Mouse (Mus musculus): Measurements from ENCODE around the gene Gm36864.

Gene Gm36864

DNA sequence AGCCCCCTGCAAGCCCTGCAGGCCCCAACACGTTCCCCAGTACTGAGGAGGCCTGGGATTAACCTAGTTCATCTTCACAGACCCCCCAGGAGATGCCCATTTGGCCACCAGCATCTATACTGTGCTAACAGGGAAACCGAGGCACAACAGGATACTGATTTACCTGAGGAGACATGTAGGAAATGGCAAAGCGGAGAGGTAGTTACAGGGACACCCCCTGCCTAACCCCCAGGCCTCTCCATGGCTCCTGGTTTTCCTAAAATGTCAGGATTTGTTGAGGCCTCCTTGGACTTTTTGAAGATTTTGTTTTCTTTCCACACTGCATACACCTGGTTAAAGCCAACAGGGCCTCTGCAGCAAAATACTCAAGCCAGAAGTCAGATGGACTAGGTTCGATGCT lies 21.3 kb downstream of the Gm36864 start, which contains the start of gene Acp4:
Gene Acp4 (minus strand): TSS at position 101 of the 400 bp plus-strand sequence.
- no peak for DNase-seq (ENCODE audit: low read depth, low spot score)

- DNase-seq (ENCODE audit: low read depth, low spot score) = no peak
Measured at GRCm38 (mm10) chr7:44260410-44260809, 24.4 kb downstream of the Gm36864 start.

DNA sequence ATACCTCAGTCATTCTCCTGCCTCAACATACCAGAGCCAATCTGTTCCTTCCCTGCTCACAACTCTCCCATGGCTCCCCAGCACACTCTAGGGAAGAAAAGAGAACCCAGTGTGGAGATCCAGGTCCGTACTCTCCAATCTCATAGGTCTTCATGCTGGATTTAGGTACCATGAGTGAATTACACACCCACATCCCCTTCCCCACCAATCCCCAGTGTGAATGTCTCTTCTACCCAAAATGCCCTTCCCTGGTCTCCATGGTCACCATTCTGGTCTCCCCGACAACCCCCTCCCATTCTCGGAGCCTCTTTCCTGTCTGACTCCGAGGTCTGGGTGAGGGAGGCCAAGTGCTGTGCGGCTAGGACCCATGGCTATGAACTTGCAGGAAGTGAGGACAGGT lies 25.2 kb downstream of the Gm36864 start, which contains the start of gene Gm15517:
Gene Gm15517 (plus strand): TSS at position 301 of the 400 bp plus-strand sequence.
- DNase-seq (ENCODE audit: low read depth, low spot score) = no peak

GRCm38 (mm10) chr7:44262791-44263643 lies 27.0 kb downstream of the Gm36864 start:
- DNase-seq (ENCODE audit: low read depth, low spot score) = peak; percentile 89

DNA sequence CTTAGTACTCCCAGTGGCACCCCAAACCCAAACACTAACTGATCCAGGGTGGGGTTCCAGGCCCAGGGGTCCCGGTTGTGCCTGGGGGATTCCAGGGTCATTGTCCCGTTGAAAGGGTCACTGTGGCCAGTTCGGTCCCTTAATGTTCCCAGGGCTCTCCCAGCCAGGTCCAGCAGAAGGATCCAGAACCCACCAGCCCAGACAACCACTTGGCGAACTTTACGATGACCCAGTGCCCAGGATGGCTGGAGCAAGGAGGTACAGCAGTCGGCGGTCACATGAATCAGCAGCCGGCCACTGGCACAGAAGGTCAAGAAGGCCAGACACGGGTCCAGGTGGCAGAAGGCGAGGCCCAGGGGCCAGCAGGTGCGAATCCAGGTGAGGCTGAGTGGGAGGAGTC lies 32.1 kb downstream of the Gm36864 start:
- DNase-seq (ENCODE audit: low read depth, low spot score) = no peak

DNA sequence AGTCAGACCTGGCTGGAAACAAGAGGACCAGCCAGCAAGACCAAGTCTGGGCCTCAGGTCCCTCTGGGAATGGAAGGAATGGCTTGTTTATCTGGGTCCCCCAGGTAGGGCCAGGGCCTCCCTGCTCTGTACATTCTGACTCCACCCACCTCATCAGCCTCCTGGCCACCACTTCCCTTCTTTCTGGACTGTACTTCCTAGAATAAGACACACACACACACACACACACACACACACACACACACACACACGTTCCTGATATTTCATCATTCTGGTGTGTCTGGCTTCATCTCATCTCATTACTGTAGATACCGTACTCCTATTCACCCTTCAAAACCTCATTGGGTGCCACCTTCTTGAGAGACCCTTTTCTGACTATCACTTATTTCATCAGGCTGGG lies 33.4 kb downstream of the Gm36864 start:
- DNase-seq (ENCODE audit: low read depth, low spot score) = no peak

DNA sequence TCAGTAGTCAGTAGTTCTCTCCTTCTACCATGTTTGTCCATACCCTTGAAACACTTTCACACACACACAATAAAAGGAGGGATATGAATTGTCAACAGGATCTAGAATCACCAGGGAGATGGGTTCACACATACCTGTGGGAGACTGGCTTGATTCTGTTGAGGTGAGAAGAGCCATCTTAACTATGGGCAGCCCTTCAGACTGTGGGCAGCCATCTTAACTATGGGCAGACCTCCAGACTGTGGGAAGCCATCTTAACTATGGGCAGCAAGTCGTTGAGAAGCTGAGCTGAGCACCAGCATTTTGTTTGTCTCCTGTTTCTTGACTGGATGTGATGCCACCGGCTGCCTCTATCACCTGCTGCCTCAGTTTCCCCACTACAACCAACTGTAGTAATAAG lies 35.3 kb downstream of the Gm36864 start:
- no peak for DNase-seq (ENCODE audit: low read depth, low spot score)

DNA sequence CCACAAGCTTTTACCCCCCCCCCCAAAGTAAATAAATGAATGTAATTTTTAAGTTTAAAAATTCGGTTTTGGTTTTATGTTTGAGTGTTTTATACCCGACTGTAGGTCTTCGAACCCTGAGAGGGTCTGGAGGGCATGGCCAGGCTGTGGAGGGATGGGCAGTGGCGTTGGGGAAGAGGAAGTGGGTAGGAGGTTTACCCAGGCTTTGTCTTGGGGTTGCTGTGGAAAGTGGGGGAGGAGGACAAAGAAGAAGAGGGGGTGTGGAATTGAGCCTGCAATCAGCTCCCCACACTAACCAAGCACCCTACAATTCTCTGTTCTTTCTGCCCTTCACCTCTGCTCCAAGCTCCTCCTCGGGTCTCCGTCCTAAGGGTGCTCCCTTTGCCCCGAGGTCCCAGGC lies 36.6 kb downstream of the Gm36864 start:
- no peak for DNase-seq (ENCODE audit: low read depth, low spot score)

DNA sequence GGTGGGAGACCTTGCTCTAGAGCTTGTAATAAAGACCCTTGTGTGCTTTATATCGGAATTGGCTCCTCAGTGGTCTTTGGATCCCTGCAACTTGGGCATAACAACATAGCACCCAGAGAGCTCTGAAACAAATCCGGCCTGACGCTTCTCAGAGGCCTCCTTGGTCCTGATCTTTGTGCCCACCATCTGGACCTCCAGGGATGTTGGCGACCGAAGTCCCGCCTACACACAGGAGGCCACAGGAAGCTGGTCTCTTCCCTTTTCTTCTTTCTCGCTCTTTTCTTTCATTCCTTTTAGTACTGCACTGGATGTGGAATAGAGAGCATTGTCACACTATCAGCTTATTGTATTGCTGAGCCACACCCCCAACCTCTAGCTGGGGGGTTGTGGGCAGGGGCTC lies 37.5 kb downstream of the Gm36864 start:
- DNase-seq (ENCODE audit: low read depth, low spot score) = no peak

DNA sequence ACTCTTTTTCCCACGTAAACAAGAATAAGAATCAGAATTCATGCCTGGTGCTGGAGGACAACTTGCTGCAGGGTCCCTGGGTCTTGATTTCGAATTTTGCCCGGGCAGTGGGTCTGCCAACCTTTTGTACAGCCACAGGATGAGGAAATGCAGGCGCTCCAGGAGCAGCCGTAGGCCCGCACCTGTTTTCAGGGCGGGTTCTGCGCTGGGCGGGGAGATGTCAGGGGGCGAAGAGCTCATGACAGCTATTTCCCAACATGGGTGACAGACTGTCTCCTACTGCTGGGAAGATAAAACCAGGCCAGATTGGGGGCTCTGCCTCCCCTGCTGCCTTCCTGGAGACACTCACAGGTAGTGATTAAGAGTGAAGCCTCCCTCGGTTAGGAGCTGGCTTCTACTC lies 38.1 kb downstream of the Gm36864 start:
- DNase-seq (ENCODE audit: low read depth, low spot score) = no peak

GRCm38 (mm10) chr7:44275546-44275945 lies 39.6 kb downstream of the Gm36864 start:
- DNase-seq (ENCODE audit: low read depth, low spot score) = no peak

GRCm38 (mm10) chr7:44276461-44277249 lies 40.7 kb downstream of the Gm36864 start:
- DNase-seq (ENCODE audit: low read depth, low spot score) = no peak

GRCm38 (mm10) chr7:44277250-44277622 lies 41.3 kb downstream of the Gm36864 start:
- no peak for DNase-seq (ENCODE audit: low read depth, low spot score)

DNA sequence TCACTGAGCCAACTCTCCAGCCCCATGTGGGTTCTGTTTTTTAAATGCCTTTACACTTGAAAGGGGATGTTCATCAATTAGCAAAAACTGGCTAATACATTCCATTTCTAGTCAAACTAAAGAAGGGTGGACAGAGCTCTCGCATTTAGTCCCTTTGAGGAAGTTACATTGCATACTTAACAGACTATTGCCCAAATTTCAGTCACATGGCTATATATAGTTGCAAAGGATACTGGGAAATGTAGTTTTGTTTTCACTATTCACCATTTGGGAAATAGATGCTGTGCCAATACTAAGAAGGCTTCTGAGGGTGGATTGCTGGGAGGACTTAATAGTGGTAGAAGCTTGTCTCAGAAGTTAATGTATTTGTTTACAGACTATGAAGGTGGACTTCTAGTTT lies 45.0 kb downstream of the Gm36864 start:
- DNase-seq (ENCODE audit: low read depth, low spot score) = no peak

- no peak for DNase-seq (ENCODE audit: low read depth, low spot score)
Measured at GRCm38 (mm10) chr7:44281586-44281985, 45.6 kb downstream of the Gm36864 start.

DNA sequence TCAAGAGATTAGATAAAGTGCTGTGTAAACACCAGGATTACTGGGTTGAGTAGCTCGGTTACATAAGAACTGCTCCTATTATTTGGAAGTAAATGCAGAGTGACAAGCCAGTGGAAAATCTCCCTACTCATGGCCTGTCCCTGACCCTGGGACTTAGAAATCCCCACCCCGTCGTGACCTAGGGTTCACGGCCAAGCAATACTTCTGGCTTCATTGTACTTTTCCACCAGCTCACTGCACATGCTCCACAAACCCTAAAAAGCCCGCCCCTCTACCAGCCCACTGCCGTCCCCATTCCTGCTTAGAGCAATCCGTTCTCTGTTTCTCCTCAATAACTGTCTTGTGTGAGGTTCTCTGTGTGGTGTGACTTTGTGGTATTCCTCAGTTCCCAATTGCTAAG lies 51.8 kb downstream of the Gm36864 start:
- no peak for DNase-seq (ENCODE audit: low read depth, low spot score)

DNA sequence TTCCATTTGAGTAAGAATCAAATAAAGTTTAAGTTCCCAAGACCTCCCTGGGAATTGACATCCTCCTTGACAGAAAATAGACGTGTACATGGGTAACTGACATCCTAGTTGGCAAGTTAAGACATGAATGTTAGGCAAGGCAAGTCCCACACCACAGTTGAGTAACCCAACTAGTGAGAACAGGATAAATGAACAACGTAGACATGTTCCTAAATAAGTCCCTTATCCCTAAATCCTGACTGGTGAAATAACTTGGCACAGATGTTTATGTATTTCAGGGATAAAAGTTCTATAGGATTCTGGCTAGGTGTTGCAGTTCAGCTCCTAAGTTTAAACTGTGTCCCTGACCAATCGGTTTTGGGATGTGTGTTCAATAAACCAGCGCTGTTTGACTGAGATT lies 55.0 kb downstream of the Gm36864 start:
- no peak for DNase-seq (ENCODE audit: low read depth, low spot score)

DNA sequence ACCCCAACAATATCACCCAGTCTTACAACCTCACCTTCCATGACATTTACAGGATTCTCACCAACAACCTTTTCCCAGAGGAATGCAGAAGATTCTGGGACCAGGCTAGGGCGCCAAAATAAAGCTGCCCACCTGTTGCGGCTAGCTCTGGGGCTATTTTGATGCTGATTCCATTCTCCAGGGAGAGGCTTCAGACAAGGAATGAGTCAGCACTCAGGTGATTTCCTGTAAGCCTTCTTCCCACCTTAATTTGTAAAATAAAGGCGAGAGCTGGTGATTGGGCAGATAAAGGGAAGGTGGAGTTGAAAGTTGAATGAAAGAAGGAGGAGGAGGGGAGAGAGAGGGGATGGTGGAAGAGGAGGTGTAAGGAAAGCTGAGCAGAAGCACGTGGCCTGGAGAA lies 55.4 kb downstream of the Gm36864 start:
- no peak for DNase-seq (ENCODE audit: low read depth, low spot score)

All from WW6 (cell line).